Comparison of ENCODE assay signal across 8 mouse cellular contexts in the genomic region with DNA sequence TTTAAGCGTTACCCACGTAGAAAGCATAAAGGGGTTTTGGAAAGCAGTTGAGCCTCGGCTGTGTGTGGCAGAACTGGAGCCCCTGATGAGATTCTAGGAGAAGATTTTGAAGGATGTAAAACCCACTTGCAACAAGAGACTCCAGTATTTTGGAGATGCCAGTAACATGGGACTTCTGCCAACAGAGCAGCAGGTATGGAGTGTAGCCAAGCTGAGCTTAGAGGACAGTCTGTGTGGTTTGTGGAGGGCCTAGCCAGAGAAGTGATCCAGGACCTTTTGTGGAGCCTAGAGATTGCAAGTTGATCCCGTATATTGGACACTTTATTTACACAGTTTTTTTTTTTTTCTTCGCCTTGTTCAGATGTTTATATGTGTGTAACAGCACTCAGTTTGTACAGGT.
A peak's percentile ranks its signal among the peaks of the same experiment; 100 is the strongest.
DNase-seq lines count a peak whose midpoint lies in the region.
"Had no signal": no experiment of that assay in that cellular context is flagged by ENCODE, and none has a peak within 500 bp of the region (broad histone marks: within the 10 kb centered on the region; RNA-seq: fewer than 3 reads in every experiment).

No protein-coding gene starts in this region.

- DNase-seq in layer of hippocampus, adult 11-12 months (ENCODE audit: low spot score) = peak; percentile 12
- DNase-seq in layer of hippocampus, adult 9-10 months (ENCODE audit: low spot score) = no peak
- peak; percentile 4 to 5 for DNase-seq in right cerebral cortex, adult 2 months (ENCODE audit: low spot score in 2 of 2)
- no peak for DNase-seq in right cerebral cortex, postnatal 14 days
- peak; percentile 97 for DNase-seq in cerebellum, adult 9-10 months
- no peak for DNase-seq in lung, postnatal 14 days
- no peak for DNase-seq in urinary bladder, adult 18-20 months (ENCODE audit: low spot score in 2 of 2)
- DNase-seq: lung, postnatal 10 days had no signal

Comparison
In these comparisons a context has a peak if more than half of its experiments do, and no peak if none do; other contexts are left out.
1. DNase-seq: peak in layer of hippocampus, adult 11-12 months (single experiment), right cerebral cortex, adult 2 months (2 of 2) and cerebellum, adult 9-10 months (single experiment); none in layer of hippocampus, adult 9-10 months (single experiment), right cerebral cortex, postnatal 14 days (single experiment), lung, postnatal 14 days (single experiment) and urinary bladder, adult 18-20 months (0 of 2).